Mouse (Mus musculus): Measurements from ENCODE around the gene Zbp1. TPM values are rescaled to one million over a fixed set of nuclear protein-coding genes. Genes with fewer than 3 reads are reported as not detected.

Gene Zbp1
- polyA plus RNA-seq, 1 experiment, result 7.8 TPM

DNA sequence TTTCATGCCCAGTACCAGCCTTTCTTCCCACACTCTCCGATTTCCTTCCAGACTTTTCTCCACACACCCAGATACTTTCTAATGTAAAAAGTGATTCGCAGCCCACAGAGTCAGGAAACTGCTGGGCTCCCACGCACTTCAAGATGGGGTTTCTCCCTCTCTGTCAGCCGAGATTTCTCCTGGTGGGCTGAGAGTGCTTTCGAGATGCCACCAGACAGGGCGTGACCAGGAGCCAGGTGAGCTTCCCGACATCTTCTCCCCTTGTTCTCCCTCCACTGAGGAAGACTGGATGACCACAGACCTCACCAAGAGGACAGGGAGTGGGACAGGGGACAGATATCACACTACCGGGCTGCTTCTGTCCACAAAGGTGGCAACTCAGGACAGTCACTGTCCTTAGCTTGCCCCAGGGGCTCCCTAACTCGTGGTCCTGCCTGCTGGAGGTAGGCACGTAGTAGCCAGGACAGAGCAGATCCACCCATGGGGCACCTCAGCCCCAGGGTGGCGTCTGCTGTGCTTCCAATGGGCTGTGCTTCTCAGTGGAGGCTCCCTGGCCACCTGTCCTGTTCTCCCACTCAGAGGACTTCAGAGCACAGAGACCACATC is 34.1 kb downstream of the Zbp1 start:
- DNase-seq, result no peak
- Histone ChIP-seq H3K4me1 (ENCODE audit: control insufficient read depth, insufficient read depth, low read length) (peaks cover 10% of the 10 kb centered on the region; the same call in 1 of the 2 replicates), H3K4me3 (ENCODE audit: insufficient read depth, low read depth, low read length) (no peak overlapping the region), H3K27ac (ENCODE audit: insufficient read depth, low read depth, low read length) (no peak overlapping the region), H3K27me3 (replicated peaks; ENCODE audit: control insufficient read depth, insufficient read depth, low read length) (no peaks in the 10 kb centered on the region), H3K36me3 (ENCODE audit: control insufficient read depth, insufficient read depth, low read length) (no peaks in the 10 kb centered on the region)
- 57% methylated on average over 11 of the region's 11 CpGs for WGBS
- no peak for TF ChIP-seq CTCF (conservative IDR thresholded peaks at IDR 0.05; ENCODE audit: insufficient read depth, insufficient read length, low read depth, low read length)
- no peak for TF ChIP-seq POLR2A (IDR thresholded peaks at IDR 0.05; ENCODE audit: low read depth, low read length)

DNA sequence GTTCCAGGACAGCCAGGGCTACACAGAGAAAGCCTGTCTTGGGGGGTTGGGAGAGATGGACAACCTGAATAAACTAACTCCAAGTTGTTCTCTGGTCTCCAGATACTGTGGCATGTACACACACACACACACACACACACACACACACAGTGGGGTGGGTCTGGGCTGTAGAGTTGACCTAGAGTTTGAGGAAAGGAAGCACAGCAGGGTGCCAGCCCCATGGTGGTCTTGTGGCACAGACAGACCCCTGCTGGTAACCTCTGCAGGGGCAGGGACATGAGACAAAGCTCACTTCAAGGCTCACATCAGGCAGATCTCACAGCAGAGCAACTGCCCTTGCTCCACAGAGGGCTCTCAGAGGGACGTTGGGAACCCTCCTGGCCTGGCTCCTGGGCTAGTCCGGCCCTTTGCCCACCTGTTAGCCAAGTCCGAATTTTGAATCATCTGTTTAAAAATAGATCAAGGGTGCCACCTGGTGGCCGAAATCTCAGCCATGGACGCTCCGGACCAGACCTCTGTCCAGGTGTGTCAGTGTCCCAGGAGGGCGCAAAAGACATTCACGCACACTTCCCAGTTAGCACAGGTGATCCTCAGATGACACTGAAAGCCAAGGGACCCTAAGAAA is 34.8 kb downstream of the Zbp1 start:
- WGBS, result 3% methylated on average over 8 of the region's 8 CpGs
- no peaks in the 10 kb centered on the region for H3K36me3 ChIP-seq (ENCODE audit: control insufficient read depth, insufficient read depth, low read length)
- peak; percentile 82 for DNase-seq
- TF ChIP-seq CTCF (conservative IDR thresholded peaks at IDR 0.05; ENCODE audit: insufficient read depth, insufficient read length, low read depth, low read length) (peak; percentile 73), POLR2A (IDR thresholded peaks at IDR 0.05; ENCODE audit: low read depth, low read length) (no peak)
- no peak overlapping the region for H3K27ac ChIP-seq (ENCODE audit: insufficient read depth, low read depth, low read length)
- no peak overlapping the region for H3K4me3 ChIP-seq (ENCODE audit: insufficient read depth, low read depth, low read length)
- peaks cover 12% of the 10 kb centered on the region; the same call in 1 of the 2 replicates for H3K4me1 ChIP-seq (ENCODE audit: control insufficient read depth, insufficient read depth, low read length)
- H3K27me3 ChIP-seq (replicated peaks; ENCODE audit: control insufficient read depth, insufficient read depth, low read length), result no peaks in the 10 kb centered on the region

DNA sequence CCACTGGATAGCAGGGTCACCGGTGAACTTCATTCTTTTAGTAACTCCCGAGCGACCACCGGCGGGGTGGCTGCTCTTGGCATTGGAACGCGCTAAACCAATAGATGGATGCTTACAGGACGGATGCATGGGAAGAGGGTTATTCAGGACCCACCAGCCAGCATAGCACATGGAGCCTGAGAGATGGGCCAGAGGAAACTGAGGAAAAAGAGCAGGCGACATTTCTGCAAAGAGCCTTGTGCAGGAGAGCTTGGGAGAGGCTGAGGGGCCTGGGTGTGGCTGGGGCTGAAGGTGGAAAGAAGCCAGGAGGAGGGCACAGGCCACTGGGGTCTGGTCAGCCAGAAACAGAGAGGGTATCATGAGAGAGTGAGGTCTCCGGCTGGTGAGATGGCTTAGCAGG is 35.4 kb downstream of the Zbp1 start:
- Histone ChIP-seq H3K4me1 (ENCODE audit: control insufficient read depth, insufficient read depth, low read length) (peaks cover 14% of the 10 kb centered on the region; the same call in 1 of the 2 replicates), H3K27ac (ENCODE audit: insufficient read depth, low read depth, low read length) (no peak overlapping the region), H3K36me3 (ENCODE audit: control insufficient read depth, insufficient read depth, low read length) (no peaks in the 10 kb centered on the region), H3K4me3 (ENCODE audit: insufficient read depth, low read depth, low read length) (no peak overlapping the region), H3K27me3 (replicated peaks; ENCODE audit: control insufficient read depth, insufficient read depth, low read length) (no peaks in the 10 kb centered on the region)
- TF ChIP-seq POLR2A (IDR thresholded peaks at IDR 0.05; ENCODE audit: low read depth, low read length), result no peak
- no peak for TF ChIP-seq CTCF (conservative IDR thresholded peaks at IDR 0.05; ENCODE audit: insufficient read depth, insufficient read length, low read depth, low read length)
- WGBS, result 91% methylated on average over 10 of the region's 10 CpGs
- DNase-seq, result no peak

DNA sequence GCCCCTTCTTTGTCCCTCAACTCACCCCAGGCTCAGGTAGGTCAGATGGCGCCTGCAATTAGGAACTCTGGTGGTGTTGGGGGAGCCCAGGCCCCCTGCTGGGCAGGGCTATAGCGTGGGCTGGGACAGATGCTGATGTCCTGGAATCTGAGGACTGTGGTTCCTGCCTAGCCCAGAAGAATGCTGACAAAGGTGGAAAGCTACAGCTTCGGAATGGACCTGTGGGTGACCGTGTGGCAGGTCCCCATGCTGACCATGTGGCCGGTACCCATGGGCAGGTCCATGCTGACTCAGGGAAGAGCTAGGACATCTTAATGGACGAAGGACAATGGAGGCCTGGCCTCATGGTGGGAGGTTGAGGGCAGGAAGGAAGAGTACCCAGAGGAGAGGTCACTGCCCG is 35.9 kb downstream of the Zbp1 start:
- DNase-seq, result peak; percentile 5
- Histone ChIP-seq H3K4me3 (ENCODE audit: insufficient read depth, low read depth, low read length) (no peak overlapping the region), H3K36me3 (ENCODE audit: control insufficient read depth, insufficient read depth, low read length) (no peaks in the 10 kb centered on the region), H3K4me1 (ENCODE audit: control insufficient read depth, insufficient read depth, low read length) (peaks cover 17% of the 10 kb centered on the region), H3K27me3 (replicated peaks; ENCODE audit: control insufficient read depth, insufficient read depth, low read length) (no peaks in the 10 kb centered on the region), H3K27ac (ENCODE audit: insufficient read depth, low read depth, low read length) (no peak overlapping the region)
- TF ChIP-seq POLR2A (IDR thresholded peaks at IDR 0.05; ENCODE audit: low read depth, low read length) (no peak), CTCF (conservative IDR thresholded peaks at IDR 0.05; ENCODE audit: insufficient read depth, insufficient read length, low read depth, low read length) (no peak)
- 74% methylated on average over 7 of the region's 7 CpGs for WGBS

DNA sequence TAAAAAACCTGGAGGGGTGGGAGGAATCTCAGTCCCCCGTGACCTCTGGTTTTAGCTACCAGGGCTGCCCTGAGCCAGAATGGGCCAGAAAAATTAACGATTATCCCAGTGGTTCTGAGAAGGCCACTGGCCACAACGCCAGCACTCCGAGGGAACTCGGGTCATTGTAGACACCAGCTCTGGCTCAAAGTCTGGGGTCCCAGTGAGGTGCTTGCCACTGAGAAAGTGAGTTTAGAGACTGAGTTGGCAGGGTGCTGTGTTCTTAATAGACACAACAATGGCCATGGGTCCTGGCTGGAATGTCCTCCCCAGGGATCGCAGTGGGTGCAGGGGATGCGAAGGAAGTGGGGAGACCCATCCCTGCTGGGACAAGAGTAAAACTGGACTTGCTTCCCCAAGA is 36.8 kb downstream of the Zbp1 start:
- peak; percentile 87 for DNase-seq
- 63% methylated on average over 7 of the region's 7 CpGs for WGBS
- Histone ChIP-seq H3K36me3 (ENCODE audit: control insufficient read depth, insufficient read depth, low read length) (no peaks in the 10 kb centered on the region), H3K4me1 (ENCODE audit: control insufficient read depth, insufficient read depth, low read length) (peaks cover 22% of the 10 kb centered on the region), H3K4me3 (ENCODE audit: insufficient read depth, low read depth, low read length) (no peak overlapping the region), H3K27me3 (replicated peaks; ENCODE audit: control insufficient read depth, insufficient read depth, low read length) (no peaks in the 10 kb centered on the region), H3K27ac (ENCODE audit: insufficient read depth, low read depth, low read length) (peak overlapping the region; percentile 67; the same call in 1 of the 2 replicates)
- no peak for TF ChIP-seq CTCF (conservative IDR thresholded peaks at IDR 0.05; ENCODE audit: insufficient read depth, insufficient read length, low read depth, low read length)
- no peak for TF ChIP-seq POLR2A (IDR thresholded peaks at IDR 0.05; ENCODE audit: low read depth, low read length)

DNA sequence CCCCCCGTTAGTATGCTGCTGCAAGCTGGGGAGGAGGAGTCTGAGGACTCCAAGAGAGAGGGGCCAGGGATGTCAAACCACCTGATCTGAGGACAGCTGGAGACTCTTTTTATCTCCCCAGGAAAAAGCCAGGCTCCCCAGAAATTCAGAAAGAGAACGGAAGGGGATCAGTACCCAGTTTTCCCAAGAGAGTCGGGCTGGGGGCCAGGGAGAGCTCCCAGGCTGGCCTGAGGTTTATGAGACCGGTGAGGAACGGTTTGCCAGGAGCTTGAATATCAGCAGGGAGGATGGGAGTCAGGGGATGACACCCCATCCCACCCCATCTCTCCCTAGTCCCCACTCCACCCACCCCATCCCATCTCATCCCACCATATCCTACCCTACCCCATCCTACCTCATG is 37.2 kb downstream of the Zbp1 start:
- no peak overlapping the region for H3K27ac ChIP-seq (ENCODE audit: insufficient read depth, low read depth, low read length)
- no peak for DNase-seq
- 46% methylated on average over 5 of the region's 5 CpGs for WGBS
- no peaks in the 10 kb centered on the region for H3K36me3 ChIP-seq (ENCODE audit: control insufficient read depth, insufficient read depth, low read length)
- no peak for TF ChIP-seq CTCF (conservative IDR thresholded peaks at IDR 0.05; ENCODE audit: insufficient read depth, insufficient read length, low read depth, low read length)
- no peaks in the 10 kb centered on the region for H3K27me3 ChIP-seq (replicated peaks; ENCODE audit: control insufficient read depth, insufficient read depth, low read length)
- peaks cover 22% of the 10 kb centered on the region for H3K4me1 ChIP-seq (ENCODE audit: control insufficient read depth, insufficient read depth, low read length)
- H3K4me3 ChIP-seq (ENCODE audit: insufficient read depth, low read depth, low read length), result no peak overlapping the region

DNA sequence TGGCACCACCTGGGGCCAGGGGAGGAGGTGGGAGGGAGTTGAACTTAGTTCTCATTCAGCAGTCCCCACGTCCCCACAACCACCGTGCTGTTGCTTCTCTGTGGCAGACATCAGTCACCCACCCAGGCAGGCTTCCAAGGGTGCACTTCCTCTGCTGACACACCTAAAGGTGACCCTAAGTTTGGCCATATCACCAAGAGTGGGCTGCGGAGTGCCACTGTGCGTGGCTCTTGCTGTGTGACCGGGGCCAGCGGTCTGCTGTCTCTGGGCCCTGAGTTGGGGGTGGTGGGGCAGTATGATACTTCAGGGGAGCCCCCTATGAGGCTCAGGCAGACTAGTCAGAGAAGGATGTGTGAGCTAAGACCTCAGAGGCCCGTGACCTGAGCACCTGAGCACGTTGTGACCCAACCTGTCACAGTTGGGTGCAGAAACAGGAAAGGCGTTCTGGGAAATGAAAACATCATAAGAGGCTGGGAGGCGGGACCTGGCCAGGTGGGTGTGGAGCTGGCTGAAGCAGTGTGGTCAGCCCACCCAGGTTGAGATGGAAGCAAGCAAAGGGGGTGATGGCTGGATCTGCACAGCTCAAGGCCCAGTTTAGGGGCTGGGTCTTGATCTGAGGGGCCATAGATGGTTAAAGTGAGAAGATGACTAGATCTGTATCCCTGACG is 37.9 kb downstream of the Zbp1 start:
- Histone ChIP-seq H3K27me3 (replicated peaks; ENCODE audit: control insufficient read depth, insufficient read depth, low read length) (no peaks in the 10 kb centered on the region), H3K4me3 (ENCODE audit: insufficient read depth, low read depth, low read length) (no peak overlapping the region), H3K4me1 (ENCODE audit: control insufficient read depth, insufficient read depth, low read length) (peaks cover 22% of the 10 kb centered on the region), H3K36me3 (ENCODE audit: control insufficient read depth, insufficient read depth, low read length) (no peaks in the 10 kb centered on the region), H3K27ac (ENCODE audit: insufficient read depth, low read depth, low read length) (no peak overlapping the region)
- WGBS, result 67% methylated on average over 11 of the region's 11 CpGs
- TF ChIP-seq POLR2A (IDR thresholded peaks at IDR 0.05; ENCODE audit: low read depth, low read length), result no peak
- TF ChIP-seq CTCF (conservative IDR thresholded peaks at IDR 0.05; ENCODE audit: insufficient read depth, insufficient read length, low read depth, low read length), result no peak
- peak; percentile 60 for DNase-seq

Data from kidney, adult 2 months (tissue).